Mouse (Mus musculus) heart, adult 2 months (tissue): ENCODE results near the gene Pla2g16.

Experiments
- CTCF ChIP-seq: fragments of 200-600 bp; IDR thresholded peaks from 2 replicates; pipeline ENCODE4 v1.8.1; 2022; ENCODE audit warnings: antibody characterized with exemption, mild to moderate bottlenecking, moderate library complexity
- EP300 ChIP-seq: fragments of 200-500 bp; IDR thresholded peaks from 2 replicates; pipeline ENCODE4 v1.6.1; 2011; ENCODE audit warnings: low read depth, low read length, control low read depth; ENCODE audit not compliant: insufficient read depth
- POLR2A ChIP-seq: fragments of 200-500 bp; IDR thresholded peaks from 2 replicates; pipeline ENCODE4 v1.6.1; 2011; ENCODE audit warnings: mild to moderate bottlenecking, low read depth, low read length, control low read depth; ENCODE audit not compliant: insufficient read depth

- TF ChIP-seq POLR2A, result no peak
- no peak for TF ChIP-seq CTCF
- TF ChIP-seq EP300, result no peak
These were observed 9.6 kb downstream of the Pla2g16 start for GRCm38 (mm10) chr19:7566826-7567225.
